Mouse (Mus musculus): ENCODE results near the gene Atxn2. TPM values are rescaled to one million over a fixed set of nuclear protein-coding genes. Genes with fewer than 3 reads are reported as not detected.
"Not testable (repeated sequence)": the region's sequence is repeated elsewhere in the genome, so short reads cannot be mapped to it uniquely, and the experiment has no call there.

The Atxn2 gene
- polyA plus RNA-seq, 1 experiment from 2014 or later = 30.0 TPM

DNA sequence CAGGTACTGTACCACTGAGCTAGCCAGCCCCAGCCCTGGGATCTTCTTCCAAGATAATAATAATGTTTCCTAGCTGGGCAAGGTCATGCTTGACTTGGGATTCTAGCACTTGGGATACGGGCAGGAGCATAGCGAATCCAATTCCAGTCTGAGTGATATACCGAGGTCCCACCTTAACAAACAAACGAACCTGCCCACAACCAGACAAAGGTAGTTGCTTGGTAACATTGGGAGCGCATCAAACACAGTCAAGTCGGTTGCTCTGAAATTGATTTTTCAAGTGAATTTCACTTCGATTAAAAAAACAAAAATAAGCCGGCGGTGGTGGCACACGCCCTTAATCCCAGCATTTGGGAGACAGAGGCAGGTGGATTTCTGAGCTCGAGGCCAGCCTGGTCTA is 135.2 kb downstream of the Atxn2 start:
- 79% methylated on average over 11 of the region's 11 CpGs for WGBS
- Histone ChIP-seq H3K27me3 (ENCODE audit: control insufficient read depth, insufficient read depth, low read depth, low read length) (peaks cover 3% of the 10 kb centered on the region; the same call in 1 of the 2 replicates), H3K4me1 (replicated peaks; ENCODE audit: control insufficient read depth, insufficient read depth, low read length) (peaks cover 22% of the 10 kb centered on the region), H3K9me3 (ENCODE audit: control insufficient read depth, low read length) (no peaks in the 10 kb centered on the region), H3K4me2 (ENCODE audit: low read depth, low read length) (no peak overlapping the region), H3K36me3 (ENCODE audit: control insufficient read depth, insufficient read depth, low read length) (no peaks in the 10 kb centered on the region), H3K27ac (ENCODE audit: low read length) (no peak overlapping the region), H3K4me3 (ENCODE audit: low read length) (no peak overlapping the region), H3K9ac (ENCODE audit: low read length) (no peak overlapping the region)
- ATAC-seq (ENCODE audit: low read depth) = no peak

DNA sequence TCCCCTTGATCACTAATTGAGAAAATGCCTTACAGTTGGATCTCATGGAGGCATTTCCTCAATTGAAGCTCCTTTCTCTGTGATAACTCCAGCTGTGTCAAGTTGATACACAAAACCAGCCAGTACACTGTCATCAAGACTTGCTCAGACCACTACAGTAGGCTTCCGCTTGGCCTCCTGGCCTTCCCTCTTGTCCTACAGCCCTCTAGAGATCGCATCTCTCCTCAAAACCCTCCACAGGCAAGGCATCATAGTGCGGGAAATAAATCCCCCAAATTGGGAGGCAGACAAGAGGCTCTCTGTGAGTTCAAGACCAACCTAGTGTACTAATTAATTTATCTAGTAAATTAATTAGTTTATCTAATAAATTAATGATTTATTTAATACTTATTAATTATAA is 136.1 kb downstream of the Atxn2 start:
- not testable (repeated sequence) for H3K4me3 ChIP-seq (ENCODE audit: low read length); H3K9ac ChIP-seq (ENCODE audit: low read length); H3K36me3 ChIP-seq (ENCODE audit: control insufficient read depth, insufficient read depth, low read length); H3K27me3 ChIP-seq (ENCODE audit: control insufficient read depth, insufficient read depth, low read depth, low read length); H3K4me2 ChIP-seq (ENCODE audit: low read depth, low read length); H3K9me3 ChIP-seq (ENCODE audit: control insufficient read depth, low read length); ATAC-seq (ENCODE audit: low read depth); H3K27ac ChIP-seq (ENCODE audit: low read length)
- H3K4me1 ChIP-seq (replicated peaks; ENCODE audit: control insufficient read depth, insufficient read depth, low read length) = peaks cover 18% of the 10 kb centered on the region
- 73% methylated on average over 3 of the region's 3 CpGs for WGBS

DNA sequence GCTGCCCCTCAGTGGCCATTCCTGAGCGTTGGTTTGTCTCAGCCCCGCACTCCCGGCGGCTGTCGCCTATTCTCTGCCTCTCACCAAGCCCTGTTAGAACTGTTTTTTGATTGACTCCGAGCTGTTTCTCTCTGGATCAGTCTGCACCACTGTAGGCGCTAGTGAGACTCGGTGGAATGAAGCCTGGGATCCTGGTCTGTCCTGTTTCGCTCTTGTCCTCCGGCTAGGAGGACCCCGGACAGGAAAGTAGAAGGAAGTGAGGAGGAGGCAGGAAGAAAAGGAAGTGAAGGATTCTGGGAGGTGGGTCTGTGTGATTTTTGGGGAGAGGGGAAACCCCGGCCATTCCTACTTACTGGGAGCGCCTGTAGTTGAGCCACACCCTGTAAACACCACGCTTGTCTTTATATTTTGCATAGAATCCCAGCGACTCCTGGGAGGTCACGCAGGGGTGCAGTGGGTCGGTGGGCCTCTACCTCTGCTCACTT is 136.9 kb downstream of the Atxn2 start:
- Histone ChIP-seq H3K27ac (ENCODE audit: low read length) (peak overlapping the region; percentile 72), H3K9ac (ENCODE audit: low read length) (peak overlapping the region; percentile 87), H3K27me3 (ENCODE audit: control insufficient read depth, insufficient read depth, low read depth, low read length) (peaks cover 3% of the 10 kb centered on the region; the same call in 1 of the 2 replicates), H3K4me2 (ENCODE audit: low read depth, low read length) (peak overlapping the region; percentile 89), H3K4me1 (replicated peaks; ENCODE audit: control insufficient read depth, insufficient read depth, low read length) (peaks cover 15% of the 10 kb centered on the region), H3K9me3 (ENCODE audit: control insufficient read depth, low read length) (no peaks in the 10 kb centered on the region), H3K4me3 (ENCODE audit: low read length) (peak overlapping the region; percentile 88), H3K36me3 (ENCODE audit: control insufficient read depth, insufficient read depth, low read length) (peaks cover 8% of the 10 kb centered on the region)
- WGBS = under 1% methylated on average over 17 of the region's 17 CpGs
- ATAC-seq (ENCODE audit: low read depth) = peak; percentile 47

DNA sequence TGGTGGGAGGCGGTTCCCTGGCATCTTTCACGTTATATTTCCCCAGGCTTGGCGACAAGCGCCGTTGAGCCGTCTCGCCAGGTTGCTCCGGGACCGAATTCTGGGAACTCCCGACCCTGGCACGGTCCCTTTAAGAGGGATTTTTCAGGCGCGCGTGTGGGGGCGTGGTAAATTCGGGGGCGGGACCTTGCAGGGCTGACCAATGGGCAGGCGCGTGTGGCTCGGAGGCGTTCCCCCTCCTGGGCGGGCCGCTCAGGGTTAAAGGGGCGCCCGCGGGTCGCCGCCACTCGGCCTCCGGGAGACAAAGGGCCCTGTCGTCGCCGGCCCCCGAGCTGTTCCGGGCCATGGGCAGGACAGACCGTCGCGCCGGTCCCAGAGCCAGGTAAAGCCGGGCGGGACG is 137.6 kb downstream of the Atxn2 start, which contains the start of gene Pheta1:
Gene Pheta1, plus strand, starts transcription at position 242 of the 400 bp plus-strand sequence.
- peak within 1 kb of the TSS; percentile 87 for H3K9ac ChIP-seq (ENCODE audit: low read length)
- peak within 1 kb of the TSS; percentile 89 for H3K4me2 ChIP-seq (ENCODE audit: low read depth, low read length)
- peak within 1 kb of the TSS; percentile 88 for H3K4me3 ChIP-seq (ENCODE audit: low read length)
- peaks cover 14% of the 10 kb centered on the region for H3K36me3 ChIP-seq (ENCODE audit: control insufficient read depth, insufficient read depth, low read length)
- H3K4me1 ChIP-seq (replicated peaks; ENCODE audit: control insufficient read depth, insufficient read depth, low read length) = peaks cover 19% of the 10 kb centered on the region
- peak within 1 kb of the TSS; percentile 72 for H3K27ac ChIP-seq (ENCODE audit: low read length)
- under 1% methylated on average over 42 of the region's 42 CpGs for WGBS
- peaks cover 3% of the 10 kb centered on the region; the same call in 1 of the 2 replicates for H3K27me3 ChIP-seq (ENCODE audit: control insufficient read depth, insufficient read depth, low read depth, low read length)
- ATAC-seq (ENCODE audit: low read depth) = peak; percentile 96
- H3K9me3 ChIP-seq (ENCODE audit: control insufficient read depth, low read length) = no peaks in the 10 kb centered on the region

DNA sequence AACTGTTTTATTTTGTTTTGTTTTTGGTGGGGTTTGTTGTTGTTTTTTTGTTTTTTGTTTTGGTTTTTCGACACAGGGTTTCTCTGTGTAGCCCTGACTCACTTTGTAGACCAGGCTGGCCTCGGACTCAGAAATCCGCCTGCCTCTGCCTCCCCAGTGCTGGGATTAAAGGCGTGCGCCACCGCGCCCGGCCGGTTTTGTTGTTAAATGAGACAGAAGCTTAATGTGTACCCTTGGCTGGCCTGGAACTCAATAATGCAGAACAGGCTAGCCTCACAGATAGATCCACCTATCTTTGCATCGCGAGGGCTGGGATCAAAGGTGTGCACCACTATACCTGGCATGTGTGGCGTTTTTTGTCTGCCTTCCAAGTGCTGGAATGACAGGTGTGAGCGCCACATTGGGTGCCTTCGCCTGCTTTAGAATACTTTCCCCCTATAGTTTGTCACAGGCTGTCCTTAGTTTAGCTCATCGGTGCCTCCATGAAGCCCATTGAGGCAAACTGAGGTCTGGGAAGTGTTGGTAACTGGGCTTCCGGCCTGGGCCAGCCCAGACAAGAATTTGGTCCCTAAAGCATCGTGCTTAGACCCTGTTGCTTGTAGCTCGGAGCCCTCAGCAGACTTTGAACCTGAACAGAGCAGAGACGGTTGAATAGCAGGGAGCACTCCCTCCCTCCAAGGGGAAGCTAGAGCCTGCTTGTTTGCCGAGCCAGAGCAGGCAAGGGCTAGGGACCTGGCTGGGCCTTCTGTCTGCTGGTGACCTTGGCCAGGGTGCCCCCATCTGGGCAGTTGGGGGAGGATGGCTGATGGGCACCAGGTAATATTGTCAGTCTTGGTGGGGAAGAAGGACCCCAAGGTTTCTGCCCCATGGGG is 138.6 kb downstream of the Atxn2 start:
- Histone ChIP-seq H3K4me2 (ENCODE audit: low read depth, low read length) (peak overlapping the region; percentile 61), H3K27ac (ENCODE audit: low read length) (no peak overlapping the region)
- ATAC-seq (ENCODE audit: low read depth) = no peak

DNA sequence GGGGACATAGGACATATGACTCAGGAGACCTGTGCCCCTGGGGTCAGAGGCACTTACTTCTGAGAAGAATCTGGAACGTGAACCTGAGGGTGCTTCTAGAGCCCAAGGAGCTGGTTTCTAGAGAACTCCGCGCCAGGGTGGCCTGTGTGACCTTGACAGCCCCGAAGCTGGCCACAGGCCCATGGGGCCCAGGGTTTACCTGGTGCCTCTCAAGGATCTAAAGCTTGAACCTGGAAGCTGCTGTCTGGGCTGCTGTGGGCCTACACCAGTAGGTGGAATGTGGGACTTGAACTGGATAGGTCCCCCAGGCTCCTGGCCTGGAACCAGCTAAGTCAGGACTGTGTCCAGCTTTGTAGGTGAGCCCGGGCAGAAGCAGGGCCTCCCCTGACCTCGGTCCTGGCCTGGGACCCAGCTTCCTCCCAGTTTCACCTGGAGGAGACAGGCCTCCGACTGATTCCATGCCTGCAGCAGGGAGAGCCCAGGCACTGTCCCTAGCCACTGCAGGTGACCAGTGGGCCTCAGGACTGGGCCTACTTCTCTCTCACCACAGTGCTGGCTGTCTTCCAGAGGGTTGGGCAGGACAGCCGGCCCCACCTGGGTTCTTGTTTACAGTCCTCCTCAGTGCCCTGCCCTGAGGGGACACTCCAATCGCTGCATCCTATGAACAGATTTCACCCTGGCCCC is 142.4 kb downstream of the Atxn2 start:
- Histone ChIP-seq H3K27ac (ENCODE audit: low read length) (peak overlapping the region; percentile 55), H3K4me3 (ENCODE audit: low read length) (no peak overlapping the region), H3K9ac (ENCODE audit: low read length) (no peak overlapping the region), H3K4me2 (ENCODE audit: low read depth, low read length) (no peak overlapping the region), H3K4me1 (replicated peaks; ENCODE audit: control insufficient read depth, insufficient read depth, low read length) (peaks cover 18% of the 10 kb centered on the region), H3K9me3 (ENCODE audit: control insufficient read depth, low read length) (no peaks in the 10 kb centered on the region), H3K36me3 (ENCODE audit: control insufficient read depth, insufficient read depth, low read length) (peaks cover 14% of the 10 kb centered on the region), H3K27me3 (ENCODE audit: control insufficient read depth, insufficient read depth, low read depth, low read length) (no peaks in the 10 kb centered on the region)
- peak; percentile 53 for ATAC-seq (ENCODE audit: low read depth)
- WGBS = 72% methylated on average over 9 of the region's 9 CpGs

More for the DNA sequence above, 138.6 kb downstream of the Atxn2 start:
- WGBS = 30% methylated on average over 20 of the region's 20 CpGs
- no peaks in the 10 kb centered on the region for H3K27me3 ChIP-seq (ENCODE audit: control insufficient read depth, insufficient read depth, low read depth, low read length)
- no peaks in the 10 kb centered on the region for H3K9me3 ChIP-seq (ENCODE audit: control insufficient read depth, low read length)
- peaks cover 14% of the 10 kb centered on the region for H3K36me3 ChIP-seq (ENCODE audit: control insufficient read depth, insufficient read depth, low read length)
- peak overlapping the region; percentile 88 for H3K4me3 ChIP-seq (ENCODE audit: low read length)
- peak overlapping the region; percentile 87 for H3K9ac ChIP-seq (ENCODE audit: low read length)
- peaks cover 21% of the 10 kb centered on the region for H3K4me1 ChIP-seq (replicated peaks; ENCODE audit: control insufficient read depth, insufficient read depth, low read length)

DNA sequence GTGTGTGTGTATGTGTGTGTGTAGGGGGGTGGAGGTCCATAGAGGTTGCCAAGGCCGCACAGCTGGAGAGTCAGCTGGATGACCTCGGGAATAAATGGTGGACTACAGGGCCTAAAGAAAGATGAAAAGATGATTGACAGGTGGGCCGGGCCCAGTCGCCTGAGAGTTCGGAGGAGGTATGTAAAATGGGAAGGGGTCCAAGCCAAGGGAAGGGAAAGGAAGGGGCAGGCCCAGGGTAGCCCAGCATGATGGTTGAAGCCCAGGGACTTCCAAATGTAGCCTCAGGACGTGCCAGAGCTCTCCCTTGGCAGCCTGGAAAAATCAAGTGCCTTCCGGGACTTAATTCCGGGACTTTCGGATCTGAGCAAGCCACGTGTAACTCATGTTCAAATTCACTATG is 143.6 kb downstream of the Atxn2 start:
- no peak overlapping the region for H3K4me3 ChIP-seq (ENCODE audit: low read length)
- 79% methylated on average over 10 of the region's 10 CpGs for WGBS
- no peak overlapping the region for H3K9ac ChIP-seq (ENCODE audit: low read length)
- peaks cover 14% of the 10 kb centered on the region for H3K4me1 ChIP-seq (replicated peaks; ENCODE audit: control insufficient read depth, insufficient read depth, low read length)
- no peak overlapping the region for H3K4me2 ChIP-seq (ENCODE audit: low read depth, low read length)
- H3K27me3 ChIP-seq (ENCODE audit: control insufficient read depth, insufficient read depth, low read depth, low read length) = no peaks in the 10 kb centered on the region
- ATAC-seq (ENCODE audit: low read depth) = no peak
- no peaks in the 10 kb centered on the region for H3K9me3 ChIP-seq (ENCODE audit: control insufficient read depth, low read length)
- H3K27ac ChIP-seq (ENCODE audit: low read length) = no peak overlapping the region
- H3K36me3 ChIP-seq (ENCODE audit: control insufficient read depth, insufficient read depth, low read length) = peaks cover 14% of the 10 kb centered on the region

DNA sequence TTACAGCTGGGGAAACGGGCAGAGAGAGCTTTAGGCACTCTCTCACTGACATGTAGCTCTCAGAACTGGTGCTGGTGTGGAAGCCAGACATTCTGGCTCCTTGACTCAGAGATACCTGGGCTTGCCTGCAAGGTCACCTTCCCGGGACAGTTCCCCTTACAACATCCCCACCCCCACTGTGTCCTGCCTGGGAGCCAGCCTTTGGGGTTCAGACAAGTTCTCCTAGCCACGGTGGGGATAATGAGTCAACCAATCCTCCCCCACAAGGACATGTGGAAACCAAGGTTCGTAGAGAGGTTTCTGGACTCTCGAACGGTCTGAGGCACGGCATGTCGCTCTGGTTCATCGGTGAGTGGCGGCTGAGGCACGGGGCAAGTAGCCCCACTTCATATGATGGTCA is 145.6 kb downstream of the Atxn2 start:
- Histone ChIP-seq H3K36me3 (ENCODE audit: control insufficient read depth, insufficient read depth, low read length) (peaks cover 14% of the 10 kb centered on the region), H3K27ac (ENCODE audit: low read length) (no peak overlapping the region), H3K9ac (ENCODE audit: low read length) (no peak overlapping the region), H3K27me3 (ENCODE audit: control insufficient read depth, insufficient read depth, low read depth, low read length) (no peaks in the 10 kb centered on the region), H3K9me3 (ENCODE audit: control insufficient read depth, low read length) (peaks cover 6% of the 10 kb centered on the region; the same call in 1 of the 2 replicates), H3K4me2 (ENCODE audit: low read depth, low read length) (no peak overlapping the region), H3K4me1 (replicated peaks; ENCODE audit: control insufficient read depth, insufficient read depth, low read length) (peaks cover 6% of the 10 kb centered on the region), H3K4me3 (ENCODE audit: low read length) (no peak overlapping the region)
- no peak for ATAC-seq (ENCODE audit: low read depth)
- WGBS = 84% methylated on average over 11 of the region's 11 CpGs

DNA sequence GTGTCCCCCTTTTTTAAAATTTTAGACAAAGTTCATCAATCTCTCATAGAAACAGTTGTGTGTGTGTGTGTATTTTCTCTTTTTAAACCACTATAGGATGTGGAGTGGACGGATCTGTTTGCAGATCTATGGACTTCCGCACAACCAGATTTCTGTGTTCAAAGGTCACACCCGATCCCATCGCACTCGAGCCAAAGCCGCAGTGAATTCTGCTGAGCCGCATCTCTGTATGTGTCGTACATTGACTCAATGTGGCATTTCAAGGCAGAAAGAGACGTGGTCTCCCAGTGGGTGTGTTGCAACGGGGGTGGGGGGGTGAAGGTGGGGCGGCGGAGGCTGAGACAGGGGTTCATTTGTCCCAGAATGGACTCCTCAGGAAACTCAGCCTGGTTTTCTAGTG is 147.3 kb downstream of the Atxn2 start:
- peaks cover 6% of the 10 kb centered on the region; the same call in 1 of the 2 replicates for H3K9me3 ChIP-seq (ENCODE audit: control insufficient read depth, low read length)
- H3K4me1 ChIP-seq (replicated peaks; ENCODE audit: control insufficient read depth, insufficient read depth, low read length) = peaks cover 3% of the 10 kb centered on the region
- H3K4me3 ChIP-seq (ENCODE audit: low read length) = no peak overlapping the region
- no peak for ATAC-seq (ENCODE audit: low read depth)
- 86% methylated on average over 12 of the region's 12 CpGs for WGBS
- peaks cover 3% of the 10 kb centered on the region for H3K36me3 ChIP-seq (ENCODE audit: control insufficient read depth, insufficient read depth, low read length)
- no peak overlapping the region for H3K27ac ChIP-seq (ENCODE audit: low read length)
- no peak overlapping the region for H3K9ac ChIP-seq (ENCODE audit: low read length)
- no peaks in the 10 kb centered on the region for H3K27me3 ChIP-seq (ENCODE audit: control insufficient read depth, insufficient read depth, low read depth, low read length)
- no peak overlapping the region for H3K4me2 ChIP-seq (ENCODE audit: low read depth, low read length)

All from lung, embryonic 16.5 days (tissue).